Mouse (Mus musculus) hindbrain, postnatal 0 days (tissue): ENCODE data around the gene Dhx38. TPM values are rescaled to one million over a fixed set of nuclear protein-coding genes. Genes with fewer than 3 reads are reported as not detected.

Experiments used
- ATAC-seq: fragments of 200-750 bp; cut with Nextera tagmentation; 2 replicates; pipeline ENCODE4 v1.8.0; 2017; ENCODE audit warnings: mild to moderate bottlenecking, moderate TSS enrichment, moderate library complexity
- DNase-seq: peaks from one replicate; pipeline ENCODE4 v3.0.0-alpha.2; 2015; ENCODE audit warnings: low spot score
- H3K27ac ChIP-seq: fragments of 300-500 bp; sonication (generic); 2 replicates; pipeline ENCODE4 v1.5.1; 2014; ENCODE audit warnings: mild to moderate bottlenecking
- H3K27me3 ChIP-seq: fragments of 300-500 bp; sonication (generic); 2 replicates; pipeline ENCODE4 v1.6.1; 2014; ENCODE audit warnings: low read length, mixed read lengths; ENCODE audit not compliant: insufficient read depth
- H3K36me3 ChIP-seq: fragments of 300-500 bp; sonication (generic); 2 replicates; pipeline ENCODE4 v1.6.1; 2014; ENCODE audit warnings: low read length, mixed read lengths; ENCODE audit not compliant: insufficient read depth
- H3K4me1 ChIP-seq: fragments of 300-500 bp; sonication (generic); 2 replicates; pipeline ENCODE4 v1.6.1; 2014; ENCODE audit warnings: antibody characterized with exemption, low read length, mixed read lengths; ENCODE audit not compliant: insufficient read depth
- H3K4me2 ChIP-seq: fragments of 300-500 bp; sonication (generic); 2 replicates; pipeline ENCODE4 v1.6.1; 2014; ENCODE audit warnings: low read depth, mild to moderate bottlenecking, low read length, moderate library complexity, mixed read lengths
- H3K4me3 ChIP-seq: fragments of 300-500 bp; sonication (generic); 2 replicates; pipeline ENCODE4 v1.5.1; 2014; ENCODE audit warnings: low read length
- H3K9ac ChIP-seq: fragments of 300-500 bp; sonication (generic); replicated peaks from 2 replicates; pipeline ENCODE4 v1.6.1; 2014; ENCODE audit warnings: mild to moderate bottlenecking, low read length, moderate library complexity, mixed read lengths
- H3K9me3 ChIP-seq: fragments of 300-500 bp; sonication (generic); 2 replicates; pipeline ENCODE4 v1.6.1; 2016; ENCODE audit warnings: low read length, mixed read lengths
- CTCF ChIP-seq: IDR thresholded peaks from 2 replicates; pipeline ENCODE4 v1.5.1; 2016; ENCODE audit warnings: antibody characterized with exemption, control low read depth, low read depth
- WGBS: fragments of 180-500 bp; shearing (Covaris S2); extraction: QIAGEN DNeasy Blood & Tissue Kit; methylation state at CpG from one replicate; pipeline ENCODE4 v1.1.7; 2014; 5-methylcytosine and 5-hydroxymethylcytosine counted together
- polyA plus RNA-seq: library from polyadenylated mRNA; unstranded; fragments of >200 nt; fragmentation: Nextera tagmentation; extraction: Ambion mirVana; gene quantifications from 2 replicates; pipeline ENCODE4 v1.2.1, GENCODE M21; 2015
- total RNA-seq: library from RNA; depleted of rRNA; stranded (reverse); fragments of >200 nt; gene quantifications from 2 replicates; pipeline ENCODE4 v1.2.3, GENCODE M21; 2014

Gene Dhx38
- total and polyA plus RNA-seq, 2 experiments from 2014 or later = 13.7 to 24.2 TPM

DNA sequence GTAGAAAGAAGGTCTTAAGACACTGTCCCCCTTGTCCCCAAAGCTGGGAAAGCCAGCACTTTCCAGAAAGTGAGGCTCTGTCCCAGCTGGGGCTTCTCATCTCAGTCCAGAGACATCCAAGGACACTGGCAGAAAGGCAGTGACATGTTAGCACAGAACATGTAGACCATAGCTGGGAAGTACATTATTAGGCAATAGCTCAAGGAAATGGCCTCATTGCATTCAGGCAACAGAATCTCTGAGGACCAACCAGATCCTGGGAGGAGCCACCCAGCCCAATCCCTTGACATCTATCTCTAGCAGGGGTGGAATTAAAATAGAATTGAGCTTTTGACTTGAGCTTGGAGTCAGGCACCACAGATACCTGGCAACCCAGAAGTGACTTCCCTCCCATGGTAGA lies 20.0 kb upstream of the Dhx38 start:
- no peak for ATAC-seq
- Histone ChIP-seq H3K4me2 (no peak overlapping the region), H3K36me3 (no peaks in the 10 kb centered on the region), H3K27me3 (no peaks in the 10 kb centered on the region), H3K9me3 (no peaks in the 10 kb centered on the region), H3K4me3 (no peak overlapping the region), H3K4me1 (no peaks in the 10 kb centered on the region), H3K9ac (no peak overlapping the region), H3K27ac (no peak overlapping the region)
- no peak for DNase-seq
- TF ChIP-seq CTCF = no peak

- DNase-seq (no peak), ATAC-seq (no peak)
- Histone ChIP-seq H3K4me1 (no peaks in the 10 kb centered on the region), H3K36me3 (no peaks in the 10 kb centered on the region), H3K4me3 (no peak overlapping the region), H3K27ac (no peak overlapping the region), H3K27me3 (no peaks in the 10 kb centered on the region), H3K9ac (no peak overlapping the region), H3K4me2 (no peak overlapping the region), H3K9me3 (no peaks in the 10 kb centered on the region)
- no peak for TF ChIP-seq CTCF
- 86% methylated on average over 3 of the region's 3 CpGs for WGBS
Measured at GRCm38 (mm10) chr8:109584830-109585229, 19.2 kb upstream of the Dhx38 start.

GRCm38 (mm10) chr8:109584293-109584692 lies 18.6 kb upstream of the Dhx38 start:
- no peak overlapping the region for H3K27ac ChIP-seq
- no peak overlapping the region for H3K9ac ChIP-seq
- WGBS = 86% methylated on average over 4 of the region's 4 CpGs
- H3K36me3 ChIP-seq = no peaks in the 10 kb centered on the region
- no peak overlapping the region for H3K4me2 ChIP-seq
- TF ChIP-seq CTCF = no peak
- DNase-seq (no peak), ATAC-seq (no peak)
- no peaks in the 10 kb centered on the region for H3K4me1 ChIP-seq
- H3K4me3 ChIP-seq = no peak overlapping the region
- H3K9me3 ChIP-seq = no peaks in the 10 kb centered on the region
- no peaks in the 10 kb centered on the region for H3K27me3 ChIP-seq

- Histone ChIP-seq H3K9ac (no peak within 1 kb of the TSS), H3K4me3 (no peak within 1 kb of the TSS), H3K9me3 (no peaks in the 10 kb centered on the region), H3K27me3 (no peaks in the 10 kb centered on the region), H3K36me3 (no peaks in the 10 kb centered on the region), H3K4me1 (no peaks in the 10 kb centered on the region), H3K4me2 (no peak within 1 kb of the TSS), H3K27ac (no peak within 1 kb of the TSS)
- 80% methylated on average over 8 of the region's 8 CpGs for WGBS
- ATAC-seq (no peak), DNase-seq (no peak)
- TF ChIP-seq CTCF = no peak
Measured at GRCm38 (mm10) chr8:109578900-109579301, 13.2 kb upstream of the Dhx38 start, which contains the start of gene Hp. Gene Hp (minus strand): TSS chr8:109579172.

- H3K27me3 ChIP-seq = no peaks in the 10 kb centered on the region
- no peaks in the 10 kb centered on the region for H3K36me3 ChIP-seq
- H3K9me3 ChIP-seq = no peaks in the 10 kb centered on the region
- 73% methylated on average over 4 of the region's 4 CpGs for whole genome bisulfite sequencing
- H3K4me2 ChIP-seq = no peak overlapping the region
- DNase-seq (no peak), ATAC-seq (no peak)
- no peaks in the 10 kb centered on the region for H3K4me1 ChIP-seq
- H3K4me3 ChIP-seq = no peak overlapping the region
- no peak overlapping the region for H3K9ac ChIP-seq
- H3K27ac ChIP-seq = no peak overlapping the region
- no peak for TF ChIP-seq CTCF
Measured at GRCm38 (mm10) chr8:109576311-109576710, 10.7 kb upstream of the Dhx38 start.

DNA sequence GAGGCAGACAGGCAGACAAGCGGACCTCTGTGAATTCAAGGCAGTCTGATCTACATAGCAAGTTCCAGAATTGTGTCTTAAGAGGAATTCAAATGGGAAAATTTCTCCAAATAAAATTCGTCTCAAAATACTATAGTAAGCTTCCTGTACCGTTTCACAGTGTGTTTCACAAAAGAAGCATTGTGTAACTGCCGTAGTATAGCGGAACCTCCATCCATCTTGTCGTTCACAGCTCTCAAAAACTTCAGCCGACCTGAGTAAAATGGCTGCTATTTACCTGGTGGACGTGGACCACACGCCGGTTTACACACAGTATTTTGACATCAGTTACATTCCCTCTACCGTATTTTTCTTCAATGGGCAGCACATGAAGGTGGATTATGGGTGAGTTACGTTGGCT lies 5.5 kb upstream of the Dhx38 start:
- no peaks in the 10 kb centered on the region for H3K9me3 ChIP-seq
- no peak overlapping the region for H3K27ac ChIP-seq
- H3K9ac ChIP-seq = no peak overlapping the region
- H3K4me2 ChIP-seq = no peak overlapping the region
- DNase-seq = no peak
- H3K36me3 ChIP-seq = no peaks in the 10 kb centered on the region; the same call in 1 of the 2 replicates
- no peak for TF ChIP-seq CTCF
- no peak overlapping the region for H3K4me3 ChIP-seq
- no peaks in the 10 kb centered on the region for H3K27me3 ChIP-seq
- no peak for ATAC-seq
- WGBS = 90% methylated on average over 12 of the region's 12 CpGs
- no peaks in the 10 kb centered on the region for H3K4me1 ChIP-seq

- Histone ChIP-seq H3K4me2 (peak overlapping the region; percentile 93), H3K9ac (peak overlapping the region; percentile 92), H3K27ac (peak overlapping the region; percentile 91), H3K27me3 (no peaks in the 10 kb centered on the region), H3K4me1 (no peaks in the 10 kb centered on the region), H3K9me3 (no peaks in the 10 kb centered on the region), H3K4me3 (peak overlapping the region; percentile 91), H3K36me3 (peaks cover 28% of the 10 kb centered on the region)
- TF ChIP-seq CTCF = no peak
- WGBS = 4% methylated on average over 10 of the region's 10 CpGs
- no peak for DNase-seq
- no peak for ATAC-seq
Measured at GRCm38 (mm10) chr8:109564766-109565165, 895 bp downstream of the Dhx38 start.
